Mouse (Mus musculus): ENCODE results near the gene Tm9sf2.
"Not testable (repeated sequence)": the region's sequence is repeated elsewhere in the genome, so short reads cannot be mapped to it uniquely, and the experiment has no call there.

The Tm9sf2 gene

GRCm38 (mm10) chr14:122101890-122102289, 4.9 kb upstream of the Tm9sf2 start:
- not testable (repeated sequence) for DNase-seq

GRCm38 (mm10) chr14:122104881-122105280, 2.0 kb upstream of the Tm9sf2 start:
- peak; percentile 97 to 98 for DNase-seq

DNA sequence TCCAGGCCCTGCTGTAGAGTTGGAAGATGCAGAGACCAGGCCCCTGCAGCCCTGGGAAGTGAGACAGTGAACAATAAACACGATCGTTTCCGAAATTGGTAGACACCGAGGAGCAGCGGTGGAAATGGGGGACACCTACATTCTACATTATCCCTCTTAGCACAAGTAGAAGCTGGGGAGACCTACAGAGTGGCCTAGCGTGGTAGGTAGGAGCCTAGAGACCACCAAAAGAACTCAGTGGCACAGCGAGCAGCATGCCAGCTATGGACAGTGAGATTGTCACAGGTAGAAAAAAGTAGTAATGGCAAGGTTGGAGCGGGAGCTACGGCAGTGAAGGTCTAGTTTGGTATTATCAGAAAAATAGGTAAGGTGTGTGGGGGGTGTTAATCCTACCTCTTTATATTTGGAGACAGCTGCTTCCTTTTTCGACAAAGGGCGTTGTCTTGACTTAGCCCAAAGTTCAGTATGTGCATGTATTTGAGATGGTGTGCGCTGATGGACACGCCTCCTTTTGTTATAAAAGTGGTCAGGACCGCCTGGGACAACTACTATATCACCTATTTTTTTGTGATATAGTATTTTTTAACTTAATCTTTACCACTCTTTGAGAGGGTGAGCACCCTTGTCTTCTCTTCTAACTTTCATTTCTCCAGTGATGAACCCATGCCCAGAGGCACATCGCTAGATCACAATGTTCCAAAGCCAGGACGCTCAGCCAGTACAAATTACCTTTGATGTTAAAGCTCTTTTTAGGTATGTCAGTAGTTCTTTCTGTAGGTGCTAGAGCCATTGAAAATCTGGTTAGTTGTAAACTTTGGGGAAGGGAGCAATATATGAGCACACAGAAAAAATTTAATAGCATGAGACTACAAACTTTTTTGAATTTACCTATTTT, 1.2 kb upstream of the Tm9sf2 start:
- DNase-seq: no peak

DNA sequence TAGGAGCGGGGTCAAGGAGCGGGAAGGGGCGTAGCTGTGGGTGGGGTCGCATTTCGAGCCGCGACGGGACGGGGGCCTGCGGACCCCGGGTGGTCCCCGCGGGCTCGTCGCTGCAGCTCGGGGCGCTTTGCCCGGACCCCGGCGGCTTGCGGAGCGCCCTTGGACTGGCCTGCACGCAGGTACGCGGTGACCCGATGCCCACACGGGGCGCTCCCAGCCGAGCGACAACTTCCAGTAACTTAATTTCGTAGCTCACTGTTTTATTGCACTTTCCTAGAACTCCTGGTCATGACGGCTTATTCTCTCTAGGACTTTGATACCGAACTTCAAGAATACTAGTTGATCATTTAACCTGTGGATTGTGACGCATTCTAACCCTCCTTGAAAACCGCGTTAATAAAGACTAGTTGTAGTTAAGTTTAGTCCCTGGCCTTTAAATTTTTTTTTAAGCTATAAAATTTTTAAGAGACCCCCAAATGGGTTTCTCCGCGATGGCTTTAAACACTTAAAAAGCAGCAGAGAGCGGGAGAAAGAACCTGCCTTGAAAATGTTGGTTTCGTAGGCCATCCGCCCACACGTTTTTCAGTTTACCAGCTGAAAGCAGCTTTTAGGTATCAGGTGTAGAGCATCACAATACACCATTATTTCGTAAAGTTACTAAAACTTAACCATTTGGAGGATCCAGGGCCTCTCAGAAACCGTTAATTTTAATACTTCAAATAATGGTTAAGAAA, 810 bp downstream of the Tm9sf2 start:
- peak; percentile 60 to 64 for DNase-seq

DNA sequence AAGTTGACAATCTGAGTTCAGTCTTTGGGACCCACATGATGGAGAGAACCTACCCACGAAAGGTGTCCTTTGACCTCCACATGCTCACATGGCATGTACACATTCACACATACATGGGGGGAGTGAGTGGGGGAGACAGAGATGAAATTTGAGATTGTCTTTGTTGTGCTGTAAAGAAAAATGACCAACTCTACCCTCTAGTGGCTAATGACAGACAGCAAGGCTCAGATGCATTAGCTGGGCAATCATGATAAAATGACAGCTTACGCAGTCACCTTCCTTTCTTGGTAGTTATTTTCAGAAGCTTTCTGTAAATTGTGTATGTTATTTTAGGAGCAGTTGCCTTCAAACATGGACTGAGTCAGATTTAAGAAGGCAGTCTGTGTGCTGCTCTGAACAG, 4.8 kb downstream of the Tm9sf2 start:
- peak; percentile 18 to 21 for DNase-seq

DNA sequence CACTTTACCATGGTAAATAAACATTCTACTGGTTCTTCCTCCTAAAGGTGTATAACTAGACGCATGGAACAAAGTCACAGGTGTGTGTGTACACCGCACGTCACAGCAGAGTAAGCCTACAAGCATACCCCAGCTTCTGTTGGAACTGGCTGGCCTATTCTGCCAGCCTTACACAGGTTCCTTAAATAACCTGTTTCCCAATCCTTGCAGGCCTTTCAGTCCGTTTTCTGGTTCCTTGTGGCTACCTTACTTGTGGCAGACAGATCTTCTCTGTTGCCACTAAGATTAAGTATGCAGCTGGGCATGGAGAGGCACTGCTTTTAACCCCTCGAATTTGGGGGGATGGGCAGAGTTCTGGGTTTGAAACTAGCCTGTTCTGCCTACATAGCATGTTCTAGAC, 5.5 kb downstream of the Tm9sf2 start:
- no peak for DNase-seq

DNA sequence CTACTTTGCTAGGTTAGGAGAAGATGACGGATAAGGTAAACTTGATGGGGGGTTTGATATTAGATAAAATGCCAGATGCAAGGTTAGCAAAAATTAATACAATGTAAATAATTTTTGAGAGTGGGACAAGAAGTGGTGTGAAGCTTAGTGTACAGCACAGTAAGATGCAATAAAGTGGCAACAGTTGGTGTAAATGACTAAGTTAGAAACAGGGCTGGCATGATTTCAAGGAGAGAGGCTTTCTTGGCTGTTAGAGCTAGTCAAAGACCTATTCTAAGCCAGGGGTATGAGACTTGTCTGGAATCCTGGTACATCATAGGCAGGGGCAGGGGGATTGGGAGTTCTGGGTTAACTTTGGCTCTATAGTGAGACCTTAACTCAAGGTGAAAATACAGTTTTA, 9.4 kb downstream of the Tm9sf2 start:
- no peak for DNase-seq

- peak; percentile 21 to 37 for DNase-seq
These were observed 23.4 kb downstream of the Tm9sf2 start for GRCm38 (mm10) chr14:122130111-122130797.

GRCm38 (mm10) chr14:122131644-122132043, 24.8 kb downstream of the Tm9sf2 start:
- DNase-seq: no peak

GRCm38 (mm10) chr14:122136368-122136928, 29.6 kb downstream of the Tm9sf2 start:
- DNase-seq: no peak

GRCm38 (mm10) chr14:122137234-122137633, 30.4 kb downstream of the Tm9sf2 start:
- no peak for DNase-seq

DNA sequence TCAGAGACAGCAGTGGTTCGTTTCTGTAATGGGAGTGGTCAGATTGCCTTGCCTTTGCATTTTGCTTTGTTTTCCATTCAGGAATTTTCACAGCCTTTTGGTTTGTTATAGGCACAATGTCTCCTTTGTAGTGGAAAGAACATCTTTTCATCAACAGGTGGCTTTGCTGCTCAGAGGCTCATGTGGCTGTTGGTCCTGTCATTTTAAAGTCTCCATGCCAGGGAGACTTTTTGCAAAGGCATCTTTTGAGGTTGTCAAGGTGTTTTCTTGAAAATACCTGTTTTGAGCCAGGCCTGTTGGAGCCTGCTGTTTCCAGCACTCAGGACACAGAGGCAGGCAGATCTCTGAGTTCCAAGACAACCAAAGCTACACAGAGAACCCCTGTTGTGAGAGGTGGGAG, 33.3 kb downstream of the Tm9sf2 start:
- DNase-seq: no peak

DNA sequence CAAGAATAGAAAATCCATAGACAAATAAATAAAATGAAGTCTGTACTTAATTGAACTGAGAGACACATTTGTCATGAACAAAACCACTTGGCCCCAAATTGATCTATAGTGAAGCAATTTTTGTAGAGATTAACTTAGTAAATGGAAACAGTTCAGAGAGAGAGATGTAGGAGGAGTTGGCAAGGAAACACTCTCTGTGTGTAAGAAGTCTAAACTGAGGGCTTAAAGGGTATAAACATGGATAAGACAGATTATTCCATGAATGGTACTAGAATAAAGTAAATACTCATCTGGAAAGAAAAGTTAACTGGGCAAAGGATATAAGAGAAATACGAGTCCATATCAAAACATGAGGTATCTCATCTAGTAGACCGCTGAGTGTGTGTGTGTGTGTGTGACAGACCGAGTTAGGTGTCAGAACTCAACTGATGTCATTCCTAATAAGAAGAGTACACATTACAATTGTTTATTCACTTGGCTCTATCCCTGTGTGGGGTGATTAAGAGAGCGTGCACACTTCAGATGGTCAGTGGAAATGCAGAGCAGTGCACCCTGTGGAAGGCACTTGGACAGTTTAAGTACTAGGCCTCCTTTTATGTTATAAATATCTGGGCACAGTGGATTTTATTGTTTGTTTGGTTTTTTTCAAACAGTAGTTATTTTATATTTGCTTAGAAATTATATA, 36.9 kb downstream of the Tm9sf2 start:
- DNase-seq: no peak

DNA sequence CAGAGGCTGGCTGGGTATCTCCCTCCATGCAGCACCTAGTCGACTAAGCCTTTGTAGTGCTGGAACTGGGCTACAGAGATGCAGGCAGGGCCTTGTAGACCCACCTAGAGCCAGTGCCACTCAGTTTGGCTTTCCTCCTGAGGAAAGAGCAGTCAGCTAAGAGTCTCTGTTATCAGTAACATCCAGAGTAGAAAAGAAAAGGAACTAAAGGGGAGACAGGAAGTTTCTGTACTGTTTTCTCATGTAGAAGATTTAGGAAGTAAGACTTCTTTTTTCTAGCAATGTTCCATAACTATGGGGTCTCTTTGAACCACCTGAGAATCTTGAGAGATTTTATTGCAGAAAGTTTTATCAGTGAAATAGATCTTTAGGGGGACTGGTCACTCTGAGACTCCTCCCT, 38.5 kb downstream of the Tm9sf2 start:
- DNase-seq: no peak

- no peak for DNase-seq
These were observed 43.8 kb downstream of the Tm9sf2 start for GRCm38 (mm10) chr14:122150616-122151015.

DNA sequence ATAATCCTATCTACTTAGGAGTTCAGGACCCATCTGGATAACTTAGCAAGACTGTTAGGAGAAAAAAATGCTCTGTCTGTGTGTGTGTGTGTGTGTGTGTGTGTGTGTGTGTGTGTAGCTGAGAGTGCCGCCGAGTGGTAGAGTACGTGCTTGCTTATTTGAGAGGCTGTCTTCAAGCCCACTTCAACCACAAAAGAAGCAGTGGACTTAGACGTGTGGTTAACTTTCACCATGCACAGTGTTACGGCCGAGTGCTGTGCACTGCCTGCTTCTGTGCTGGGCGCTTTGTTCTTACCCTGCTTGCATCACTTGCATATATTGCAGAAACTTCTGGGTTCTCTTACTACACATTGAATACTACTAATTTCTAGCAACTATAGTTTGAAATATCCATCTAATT, 50.9 kb downstream of the Tm9sf2 start:
- no peak for DNase-seq

- DNase-seq: no peak
These were observed 54.1 kb downstream of the Tm9sf2 start for GRCm38 (mm10) chr14:122160916-122161315.

DNA sequence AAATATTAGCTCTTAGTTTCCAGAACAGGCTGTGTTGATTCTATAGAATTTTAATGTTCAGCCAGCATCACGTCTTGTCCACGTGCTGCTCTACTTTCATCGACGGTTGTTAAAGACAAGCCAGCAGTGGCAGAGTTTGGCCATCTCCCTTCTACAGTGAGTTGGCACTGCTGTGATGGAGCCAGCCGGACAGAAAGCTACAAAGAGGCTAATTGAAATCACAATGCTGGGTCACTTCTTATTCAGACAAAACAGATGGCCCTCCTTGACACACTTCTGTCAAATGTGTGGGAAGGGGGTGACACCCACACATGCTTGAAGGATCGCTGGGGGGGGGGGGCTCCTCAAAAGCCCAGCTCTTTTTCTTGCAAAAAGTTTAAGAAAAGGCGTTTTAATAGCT, 62.1 kb downstream of the Tm9sf2 start:
- no peak for DNase-seq

GRCm38 (mm10) chr14:122170202-122170781, 63.5 kb downstream of the Tm9sf2 start:
- no peak for DNase-seq

DNA sequence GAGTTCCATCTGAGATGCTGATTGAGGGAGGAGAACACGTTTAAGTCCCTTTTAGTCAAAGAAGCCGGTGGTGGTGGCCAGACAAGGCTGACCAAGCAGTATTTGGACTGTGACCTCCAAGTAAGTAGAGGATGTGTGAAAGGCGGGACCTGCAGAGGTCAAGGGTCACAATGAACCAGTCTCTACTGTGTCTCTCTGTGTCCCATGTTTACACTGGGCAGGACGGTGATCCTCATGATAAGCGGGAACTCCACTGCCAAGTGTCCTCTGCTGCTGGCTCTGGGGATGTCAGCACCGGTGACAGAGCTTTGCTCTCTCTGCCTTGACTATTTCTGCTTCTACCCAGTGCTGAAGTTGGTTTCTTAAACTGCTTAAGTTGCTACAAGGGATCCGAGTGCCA, 64.2 kb downstream of the Tm9sf2 start:
- no peak for DNase-seq

DNA sequence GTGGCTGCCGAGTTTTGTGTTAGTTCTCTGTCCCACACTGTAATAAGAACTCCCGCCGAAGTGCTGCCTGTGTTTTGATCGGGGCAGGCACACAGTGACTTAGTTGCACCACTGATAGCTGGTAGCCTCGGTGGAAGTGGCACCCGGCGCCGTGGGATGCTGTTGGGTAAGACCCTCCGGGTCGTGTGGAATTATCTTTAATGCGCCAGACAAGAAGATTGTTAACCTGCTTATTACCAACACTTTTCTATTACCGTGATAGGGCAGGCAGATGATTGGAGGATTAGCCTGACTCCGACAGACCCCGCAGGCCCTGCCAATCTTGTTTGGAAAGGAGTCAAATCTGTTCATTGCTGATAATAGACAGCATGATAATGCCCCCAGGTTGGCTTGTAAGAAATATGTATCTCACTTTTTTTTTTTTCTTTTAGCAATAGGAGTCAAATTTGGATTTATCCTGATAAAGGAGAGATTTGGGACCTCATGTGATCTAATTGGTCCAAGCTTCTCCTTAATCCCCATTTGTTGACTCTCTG, 69.5 kb downstream of the Tm9sf2 start:
- DNase-seq: no peak

GRCm38 (mm10) chr14:122179262-122179661, 72.4 kb downstream of the Tm9sf2 start:
- DNase-seq: no peak

Measured in B cell, adult 2 months (primary cell).